Mouse (Mus musculus) hindbrain, embryonic 11.5 days (tissue): ENCODE measurements around the gene Dapl1. TPM values are rescaled to one million over a fixed set of nuclear protein-coding genes. Genes with fewer than 3 reads are reported as not detected.

Source experiments
- ATAC-seq: fragments of 200-750 bp; cut with Nextera tagmentation; 2 replicates; pipeline ENCODE4 v1.8.0; 2017; ENCODE audit warnings: mild to moderate bottlenecking, moderate TSS enrichment, moderate library complexity; ENCODE audit not compliant: low FRiP score
- DNase-seq: peaks from one replicate; pipeline ENCODE4 v3.0.0-alpha.2; 2015; ENCODE audit warnings: low spot score
- H3K27ac ChIP-seq: fragments of 300-500 bp; sonication (generic); 2 replicates; pipeline ENCODE4 v1.5.1; 2014; ENCODE audit warnings: mild to moderate bottlenecking, low read depth, low read length
- H3K27me3 ChIP-seq: fragments of 300-500 bp; sonication (generic); 2 replicates; pipeline ENCODE4 v1.6.1; 2014; ENCODE audit warnings: mild to moderate bottlenecking, low read length, moderate library complexity, mixed read lengths; ENCODE audit not compliant: control insufficient read depth, insufficient read depth
- H3K36me3 ChIP-seq: fragments of 300-500 bp; sonication (generic); 2 replicates; pipeline ENCODE4 v1.6.1; 2014; ENCODE audit warnings: mild to moderate bottlenecking, low read length, moderate library complexity, mixed read lengths; ENCODE audit not compliant: control insufficient read depth, insufficient read depth
- H3K4me1 ChIP-seq: fragments of 300-500 bp; sonication (generic); replicated peaks from 2 replicates; pipeline ENCODE4 v1.6.1; 2014; ENCODE audit warnings: low read length, mixed read lengths; ENCODE audit not compliant: control insufficient read depth, insufficient read depth
- H3K4me2 ChIP-seq: fragments of 300-500 bp; sonication (generic); replicated peaks from 2 replicates; pipeline ENCODE4 v1.6.1; 2014; ENCODE audit warnings: mild to moderate bottlenecking, low read depth, low read length
- H3K4me3 ChIP-seq: fragments of 300-500 bp; sonication (generic); 2 replicates; pipeline ENCODE4 v1.5.1; 2014; ENCODE audit warnings: low read depth, low read length
- H3K9ac ChIP-seq: fragments of 300-500 bp; sonication (generic); 2 replicates; pipeline ENCODE4 v1.6.1; 2014; ENCODE audit warnings: low read depth, low read length
- H3K9me3 ChIP-seq: fragments of 300-500 bp; sonication (generic); 2 replicates; pipeline ENCODE4 v1.6.1; 2016; ENCODE audit warnings: low read length; ENCODE audit not compliant: control insufficient read depth
- WGBS: fragments of 180-500 bp; shearing (Covaris S2); extraction: QIAGEN DNeasy Blood & Tissue Kit; methylation state at CpG from one replicate; pipeline ENCODE4 v1.1.7; 2014; 5-methylcytosine and 5-hydroxymethylcytosine counted together
- polyA plus RNA-seq: library from polyadenylated mRNA; unstranded; fragments of >200 nt; fragmentation: Nextera tagmentation; extraction: Ambion mirVana; gene quantifications from 2 replicates; pipeline ENCODE4 v1.2.1, GENCODE M21; 2014

Gene Dapl1
- polyA plus RNA-seq, 1 experiment from 2014 or later = 0.43 TPM

GRCm38 (mm10) chr2:59448516-59448915 is 35.9 kb upstream of the Dapl1 start:
- Histone ChIP-seq H3K9me3 (no peaks in the 10 kb centered on the region), H3K27ac (no peak overlapping the region), H3K4me1 (no peaks in the 10 kb centered on the region), H3K36me3 (no peaks in the 10 kb centered on the region), H3K9ac (no peak overlapping the region), H3K4me3 (no peak overlapping the region), H3K27me3 (no peaks in the 10 kb centered on the region), H3K4me2 (no peak overlapping the region)
- DNase-seq (no peak), ATAC-seq (no peak)
- WGBS = 95% methylated on average over 3 of the region's 3 CpGs

- no peak for DNase-seq
- Histone ChIP-seq H3K4me1 (no peaks in the 10 kb centered on the region), H3K36me3 (no peaks in the 10 kb centered on the region), H3K9me3 (no peaks in the 10 kb centered on the region), H3K4me2 (no peak overlapping the region), H3K9ac (no peak overlapping the region), H3K4me3 (no peak overlapping the region), H3K27me3 (no peaks in the 10 kb centered on the region), H3K27ac (no peak overlapping the region)
- WGBS = 69% methylated on average over 4 of the region's 4 CpGs
- ATAC-seq = no peak
These were observed 35.5 kb upstream of the Dapl1 start for GRCm38 (mm10) chr2:59448921-59449320.

GRCm38 (mm10) chr2:59451675-59452074 is 32.8 kb upstream of the Dapl1 start:
- Histone ChIP-seq H3K36me3 (no peaks in the 10 kb centered on the region), H3K4me2 (no peak overlapping the region), H3K9me3 (no peaks in the 10 kb centered on the region), H3K9ac (no peak overlapping the region), H3K4me3 (no peak overlapping the region), H3K27ac (no peak overlapping the region), H3K4me1 (no peaks in the 10 kb centered on the region), H3K27me3 (no peaks in the 10 kb centered on the region)
- WGBS = 83% methylated on average over 2 of the region's 2 CpGs
- DNase-seq (no peak), ATAC-seq (no peak)

- Histone ChIP-seq H3K9ac (no peak overlapping the region), H3K4me3 (no peak overlapping the region), H3K9me3 (no peaks in the 10 kb centered on the region), H3K4me1 (no peaks in the 10 kb centered on the region), H3K27me3 (no peaks in the 10 kb centered on the region), H3K27ac (no peak overlapping the region), H3K36me3 (no peaks in the 10 kb centered on the region), H3K4me2 (no peak overlapping the region)
- ATAC-seq (no peak), DNase-seq (no peak)
- WGBS = 56% methylated on average over 3 of the region's 3 CpGs
These were observed 32.4 kb upstream of the Dapl1 start for GRCm38 (mm10) chr2:59452102-59452501.

GRCm38 (mm10) chr2:59462086-59462485 is 22.4 kb upstream of the Dapl1 start:
- Histone ChIP-seq H3K4me2 (no peak overlapping the region), H3K9ac (no peak overlapping the region), H3K27me3 (no peaks in the 10 kb centered on the region), H3K4me3 (no peak overlapping the region), H3K9me3 (no peaks in the 10 kb centered on the region), H3K4me1 (no peaks in the 10 kb centered on the region), H3K36me3 (no peaks in the 10 kb centered on the region), H3K27ac (no peak overlapping the region)
- DNase-seq (no peak), ATAC-seq (no peak)
- 92% methylated on average over 6 of the region's 6 CpGs for WGBS

- H3K4me2 ChIP-seq = no peak overlapping the region
- DNase-seq (no peak), ATAC-seq (no peak)
- H3K9me3 ChIP-seq = no peaks in the 10 kb centered on the region
- no peaks in the 10 kb centered on the region for H3K36me3 ChIP-seq
- no peaks in the 10 kb centered on the region for H3K4me1 ChIP-seq
- no peaks in the 10 kb centered on the region for H3K27me3 ChIP-seq
- H3K9ac ChIP-seq = no peak overlapping the region
- H3K27ac ChIP-seq = no peak overlapping the region
- WGBS = 82% methylated on average over 12 of the region's 12 CpGs
- no peak overlapping the region for H3K4me3 ChIP-seq
These were observed 20.8 kb upstream of the Dapl1 start for GRCm38 (mm10) chr2:59463428-59464182.

GRCm38 (mm10) chr2:59465671-59466070 is 18.8 kb upstream of the Dapl1 start:
- Histone ChIP-seq H3K4me2 (no peak overlapping the region), H3K27ac (no peak overlapping the region), H3K36me3 (no peaks in the 10 kb centered on the region), H3K9me3 (no peaks in the 10 kb centered on the region), H3K9ac (no peak overlapping the region), H3K27me3 (no peaks in the 10 kb centered on the region), H3K4me1 (no peaks in the 10 kb centered on the region), H3K4me3 (no peak overlapping the region)
- ATAC-seq (no peak), DNase-seq (no peak)
- 46% methylated on average over 5 of the region's 5 CpGs for WGBS

GRCm38 (mm10) chr2:59466358-59466757 is 18.1 kb upstream of the Dapl1 start:
- DNase-seq (no peak), ATAC-seq (no peak)
- Histone ChIP-seq H3K4me1 (no peaks in the 10 kb centered on the region), H3K27ac (no peak overlapping the region), H3K4me2 (no peak overlapping the region), H3K9ac (no peak overlapping the region), H3K4me3 (no peak overlapping the region), H3K9me3 (no peaks in the 10 kb centered on the region), H3K27me3 (no peaks in the 10 kb centered on the region), H3K36me3 (no peaks in the 10 kb centered on the region)
- WGBS = 78% methylated on average over 5 of the region's 5 CpGs

GRCm38 (mm10) chr2:59467085-59467484 is 17.4 kb upstream of the Dapl1 start:
- ATAC-seq = no peak
- H3K27me3 ChIP-seq = no peaks in the 10 kb centered on the region
- H3K27ac ChIP-seq = no peak overlapping the region
- no peak overlapping the region for H3K9ac ChIP-seq
- no peak overlapping the region for H3K4me2 ChIP-seq
- H3K4me3 ChIP-seq = no peak overlapping the region
- no peak for DNase-seq
- 64% methylated on average over 4 of the region's 4 CpGs for WGBS
- H3K9me3 ChIP-seq = no peaks in the 10 kb centered on the region
- no peaks in the 10 kb centered on the region for H3K4me1 ChIP-seq
- H3K36me3 ChIP-seq = no peaks in the 10 kb centered on the region
